Mouse (Mus musculus) adrenal gland, postnatal 36 days (tissue): ENCODE measurements at regions not wholly inside any gene's neighbourhood (a gene's known extent, or its start where the extent isn't known, plus 50 kb on each side); places are given as distances from the start of the nearest gene placed in this dataset.

Experiments
- DNase-seq, 2 experiments: peaks; one replicate each; pipeline ENCODE4 v3.0.0; 2021; ENCODE audit warnings: mixed read lengths in 1 of 2

DNA sequence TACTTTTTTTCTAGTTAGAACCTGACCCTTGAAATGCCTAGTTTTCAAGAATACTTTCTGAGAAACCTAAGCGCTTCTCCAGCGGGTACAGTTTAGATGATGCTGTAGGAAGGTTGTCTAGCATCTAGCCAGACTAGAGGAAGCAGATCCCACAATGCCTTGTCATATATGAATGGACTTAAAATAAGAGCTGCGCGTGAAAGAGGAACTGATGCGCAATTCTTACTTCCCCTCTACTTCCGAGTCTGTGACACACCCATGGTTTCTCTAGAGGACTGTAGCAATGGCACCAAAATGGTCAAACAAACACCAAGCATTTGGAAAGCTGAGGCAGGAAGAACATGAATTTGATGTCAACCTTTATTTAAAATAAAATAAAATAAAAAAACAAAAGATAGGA, 167.6 kb upstream of the Tyw5 start:
- no peak for DNase-seq

DNA sequence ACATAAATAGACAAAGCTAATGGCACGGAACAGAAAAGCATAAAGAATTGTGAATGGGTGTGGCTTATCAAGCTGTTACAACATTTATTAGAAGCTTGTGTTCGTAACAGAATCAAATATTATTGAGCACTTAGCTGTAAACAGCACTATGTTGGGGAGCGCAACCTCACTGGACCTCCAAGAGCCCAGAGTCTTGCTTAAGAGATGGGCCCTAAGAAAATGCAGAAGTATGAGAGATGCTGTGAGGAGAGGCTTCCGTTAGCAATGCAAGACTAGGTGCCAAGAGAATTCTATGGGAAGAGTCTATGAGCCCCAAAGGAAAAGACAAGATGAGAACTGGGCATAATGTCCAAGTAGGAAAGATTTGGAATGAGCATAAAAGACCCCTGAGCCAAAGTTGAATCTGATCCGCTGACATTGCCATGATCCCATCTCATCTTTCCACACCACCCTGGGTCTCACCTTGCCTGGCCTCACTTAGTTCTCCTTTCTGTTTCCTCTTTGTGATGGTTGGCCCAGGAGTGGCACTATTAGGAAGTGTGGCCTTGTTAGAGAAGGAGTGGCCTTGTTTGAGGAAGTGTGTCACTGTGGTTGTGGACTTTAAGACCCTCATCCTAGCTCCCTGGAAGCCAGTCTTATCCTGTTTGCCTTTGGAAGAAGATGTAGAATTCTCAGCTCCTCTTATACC, 169.3 kb upstream of the Tyw5 start:
- no peak for DNase-seq

DNA sequence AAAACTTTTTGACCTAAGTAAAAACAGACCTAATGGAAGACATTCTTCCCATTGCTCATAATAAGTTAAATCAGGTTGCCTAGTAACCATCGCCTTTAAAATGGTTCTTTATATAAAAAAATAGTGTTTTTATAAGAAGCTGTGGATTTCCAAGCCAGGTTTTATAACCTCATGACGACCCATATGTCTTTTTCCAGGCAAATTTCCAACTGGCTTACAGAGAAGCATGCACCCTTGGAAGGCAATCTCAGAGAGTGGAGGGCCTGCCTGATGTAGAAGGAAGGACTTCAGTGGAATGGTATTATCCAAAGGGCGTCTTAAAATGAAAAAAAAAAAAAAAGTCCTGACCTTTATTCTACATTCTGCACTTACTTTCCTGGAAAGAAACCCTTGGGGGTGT, 172.2 kb upstream of the Tyw5 start:
- no peak for DNase-seq

DNA sequence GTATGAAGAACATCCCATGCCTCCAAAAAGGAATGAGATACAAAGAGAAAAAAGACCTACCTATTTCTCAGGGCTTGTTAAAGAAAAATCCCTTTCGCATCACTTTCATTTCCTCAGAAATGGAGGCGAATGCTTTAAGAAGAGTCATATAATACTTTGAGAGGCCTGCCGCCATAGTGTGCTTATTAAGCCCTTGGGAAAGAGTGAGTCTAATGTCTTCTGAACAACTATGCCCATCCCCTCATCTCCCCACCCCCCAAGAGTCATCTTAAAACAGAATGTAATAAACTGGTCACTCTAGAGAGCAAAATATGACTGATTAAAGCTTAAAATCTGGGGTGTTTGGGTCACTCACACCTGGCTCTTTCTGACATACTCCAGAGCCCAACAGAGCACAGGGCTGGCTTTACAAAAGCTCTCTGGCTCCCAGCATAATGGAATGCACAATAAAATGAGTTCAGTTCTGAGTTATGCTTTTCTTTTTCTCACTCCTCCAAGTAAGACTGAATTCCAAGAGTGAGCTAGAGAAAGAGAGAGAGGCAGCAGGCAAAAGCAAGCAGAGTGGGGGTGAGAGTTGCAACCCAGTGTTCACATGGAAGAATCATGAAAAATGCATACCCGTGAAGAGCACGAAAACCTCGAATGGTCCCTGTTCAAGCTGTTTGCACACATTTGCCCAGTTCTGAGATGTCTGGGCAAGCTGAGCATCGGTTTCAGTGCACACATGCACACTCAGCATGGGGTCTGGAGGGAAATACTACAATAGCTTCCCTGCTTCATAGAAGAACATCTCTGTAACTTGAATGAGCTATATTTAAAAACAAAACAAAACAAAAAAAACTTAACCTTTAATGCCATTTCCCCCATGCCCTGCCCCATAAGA, 180.0 kb upstream of the Spats2l start:
- no peak for DNase-seq

DNA sequence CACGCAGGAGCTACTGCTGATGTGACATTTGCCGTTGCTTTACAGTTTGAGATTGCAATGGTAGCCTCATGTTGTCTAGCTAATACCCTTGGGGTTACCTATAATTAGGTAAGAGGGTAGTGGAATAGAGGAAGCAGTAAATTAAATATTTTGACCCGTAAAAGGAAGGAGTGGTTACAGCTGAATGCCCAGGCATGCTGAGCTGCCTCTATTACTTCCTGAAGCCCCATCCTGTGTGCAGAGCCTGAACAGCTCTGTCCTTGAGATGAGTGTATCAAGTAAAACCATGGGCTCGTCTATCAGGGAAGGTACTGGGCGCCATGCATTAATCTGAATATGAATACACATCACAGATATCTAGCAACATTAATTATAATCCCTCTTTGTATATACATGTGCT, 179.1 kb upstream of the Spats2l start:
- DNase-seq: no peak

DNA sequence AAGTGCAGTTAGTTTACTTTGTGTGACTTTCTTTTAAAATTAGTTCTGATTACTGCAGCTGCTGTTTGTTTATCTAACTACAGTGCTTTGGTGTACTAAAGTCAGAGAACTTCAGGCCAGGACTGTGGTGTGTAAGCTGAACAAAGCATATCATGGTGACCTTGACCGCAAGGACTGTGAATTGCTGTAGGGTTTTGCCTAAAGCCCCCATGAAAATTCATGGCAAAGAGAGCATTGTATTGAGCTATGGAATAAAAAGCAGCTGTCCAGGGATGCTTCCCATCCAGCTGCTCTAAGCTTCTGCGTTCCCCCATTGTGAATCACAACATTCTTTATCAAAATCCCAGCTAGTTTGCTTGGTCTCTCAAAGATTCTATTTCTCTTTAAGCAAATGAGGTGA, 173.0 kb upstream of the Spats2l start:
- DNase-seq: no peak

DNA sequence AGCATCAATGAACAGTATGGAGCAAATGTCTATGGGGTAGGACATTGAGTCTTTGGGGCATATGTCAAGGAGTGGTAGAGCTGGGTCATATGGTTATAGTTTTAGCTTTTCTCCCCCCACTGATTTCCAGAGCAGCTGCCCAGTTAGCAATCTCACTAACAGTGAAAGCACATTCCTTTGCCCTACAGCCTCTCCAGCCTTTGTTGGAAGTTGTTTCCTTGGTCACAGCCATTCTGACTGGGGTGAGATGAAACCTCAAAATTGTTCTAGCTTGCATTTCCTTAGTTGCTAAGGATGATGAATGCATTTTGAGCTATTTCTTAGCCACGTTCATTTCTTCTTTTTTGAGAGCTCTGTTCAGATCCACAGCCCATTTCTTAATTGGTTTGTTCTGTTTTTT, 168.4 kb upstream of the Spats2l start:
- no peak for DNase-seq

DNA sequence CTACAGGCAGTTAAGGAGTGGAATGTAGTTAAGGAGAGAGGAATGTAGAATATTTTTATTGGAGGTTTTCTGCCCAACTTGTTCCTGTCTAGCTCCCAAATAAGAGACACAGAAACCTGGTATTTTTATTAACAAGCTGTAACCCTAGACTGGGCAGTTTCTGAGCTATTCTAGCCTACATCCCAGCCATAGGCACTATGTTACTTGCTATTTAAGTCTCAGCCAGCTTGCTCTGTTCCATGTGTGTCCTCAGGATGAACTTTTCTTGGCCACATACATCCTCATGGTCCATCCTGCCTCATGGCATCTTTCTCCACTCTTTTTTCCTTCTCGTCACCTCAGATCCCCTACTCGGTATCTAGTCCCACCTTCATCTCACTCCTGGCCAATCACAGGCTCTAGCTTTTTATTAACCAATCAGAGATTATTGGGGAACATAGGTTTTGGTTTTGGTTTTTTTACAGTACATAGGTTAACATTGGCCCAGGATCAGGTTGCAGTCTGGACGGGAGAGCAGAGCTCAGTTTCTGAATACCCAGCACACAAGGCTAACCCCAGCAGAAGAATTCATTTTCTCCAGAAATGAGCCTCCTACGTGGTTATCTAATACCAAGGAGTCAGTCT, 167.8 kb upstream of the Spats2l start:
- DNase-seq: no peak

DNA sequence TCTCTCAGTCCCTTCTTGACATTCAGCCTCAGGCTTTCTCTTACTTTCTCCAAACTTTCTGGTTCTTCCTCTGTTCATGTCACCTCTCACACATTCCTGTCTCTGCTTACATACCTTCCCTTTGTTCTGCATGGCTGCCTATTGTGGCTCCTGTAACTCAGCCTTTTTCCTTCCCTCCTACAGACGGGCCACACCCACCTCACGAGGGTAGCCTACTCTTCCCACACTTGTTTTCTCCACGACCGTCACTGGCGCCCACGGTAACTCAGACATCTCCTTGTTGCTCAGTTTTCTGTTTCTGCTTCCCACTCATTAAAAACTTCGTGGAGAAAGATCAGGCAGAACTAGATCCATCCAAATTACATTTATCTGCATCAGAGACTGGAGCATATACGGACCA, 166.9 kb upstream of the Spats2l start:
- no peak for DNase-seq

DNA sequence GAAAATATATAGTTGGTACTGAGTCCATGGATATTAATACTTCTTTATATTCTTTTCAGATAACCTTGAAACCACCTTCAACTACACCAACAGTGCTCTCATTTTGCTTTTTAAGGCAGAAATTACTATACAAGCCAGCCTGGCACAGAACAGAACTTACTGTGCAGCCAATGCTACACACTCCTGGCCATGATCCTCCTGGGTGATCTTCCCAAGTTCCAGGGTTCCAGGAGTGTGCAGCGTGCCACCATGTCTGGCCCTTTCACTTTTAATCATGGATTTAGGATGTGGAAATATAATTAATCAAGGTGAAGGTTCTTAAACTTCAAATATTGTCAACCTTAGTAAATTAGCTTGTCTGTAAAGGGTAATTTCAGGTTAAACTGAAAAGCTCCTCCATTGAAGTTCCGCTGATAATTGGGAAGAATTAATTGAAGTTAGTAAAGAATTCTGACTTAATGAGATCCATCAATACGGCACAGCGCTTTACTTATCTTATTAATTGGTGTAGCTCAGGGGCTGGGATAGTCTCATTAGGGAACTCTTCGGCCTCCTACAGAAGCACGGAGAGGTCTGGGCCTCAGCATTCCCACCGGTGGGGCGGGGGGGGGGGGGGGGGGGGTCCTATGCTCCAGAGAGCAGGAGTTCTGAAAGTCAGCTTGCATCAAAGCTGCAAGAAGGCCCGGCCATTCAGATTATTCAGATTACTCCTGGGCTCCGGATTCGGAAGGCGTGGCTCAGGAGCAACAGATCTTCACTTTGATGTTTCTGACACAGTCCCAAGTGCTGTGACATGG, 166.1 kb upstream of the Spats2l start:
- DNase-seq: no peak

DNA sequence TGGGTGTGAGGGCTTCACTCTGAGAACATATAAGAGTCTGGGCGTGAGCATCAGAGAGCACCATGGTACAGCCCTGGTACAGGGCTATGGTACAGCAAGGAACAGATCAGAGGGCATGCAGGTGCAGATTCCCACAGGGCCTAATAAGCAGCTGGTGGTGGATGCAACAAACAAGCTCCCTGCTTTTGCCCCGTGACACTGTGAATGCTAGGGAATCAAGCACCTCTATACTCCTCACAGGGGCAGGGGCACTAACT, 165.6 kb upstream of the Spats2l start:
- DNase-seq: no peak

DNA sequence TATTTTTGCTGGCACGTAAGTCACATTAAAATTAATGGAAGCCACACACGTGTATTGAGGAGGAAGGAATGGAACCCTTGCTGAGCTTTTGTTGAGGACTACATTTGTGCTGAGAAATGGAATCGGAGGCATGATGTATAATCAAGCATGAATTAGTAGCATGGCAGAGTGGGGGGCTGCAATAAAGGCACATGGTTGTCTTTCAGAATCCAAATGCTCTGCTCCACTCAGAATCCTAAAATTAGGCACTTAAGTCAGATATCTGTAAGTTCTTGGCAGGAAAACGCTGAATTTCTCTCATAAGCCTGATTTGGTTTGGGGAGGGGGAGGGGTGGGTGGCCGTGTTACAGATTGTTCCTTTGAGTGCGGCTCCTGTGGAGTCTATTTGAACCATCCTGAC, 164.7 kb upstream of the Spats2l start:
- DNase-seq: no peak

DNA sequence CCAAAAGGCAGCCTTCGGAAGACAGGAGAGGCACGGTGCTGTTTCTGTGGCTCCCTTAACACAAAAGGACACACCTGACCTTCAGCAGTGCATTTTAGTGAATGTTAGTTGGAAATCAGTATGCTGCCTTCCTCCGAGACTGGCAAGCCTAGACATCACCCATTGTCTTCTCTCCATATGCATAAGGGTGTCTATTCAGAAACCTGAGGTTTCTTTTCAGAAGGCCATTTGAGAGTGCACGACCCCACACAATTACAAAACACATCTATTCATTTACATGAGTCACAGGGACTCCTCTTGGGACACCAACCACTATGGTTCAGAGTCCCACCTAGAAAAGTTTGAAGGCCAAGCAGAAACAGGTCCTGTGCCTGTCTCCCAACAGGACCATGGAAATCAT, 161.8 kb upstream of the Spats2l start:
- no peak for DNase-seq

DNA sequence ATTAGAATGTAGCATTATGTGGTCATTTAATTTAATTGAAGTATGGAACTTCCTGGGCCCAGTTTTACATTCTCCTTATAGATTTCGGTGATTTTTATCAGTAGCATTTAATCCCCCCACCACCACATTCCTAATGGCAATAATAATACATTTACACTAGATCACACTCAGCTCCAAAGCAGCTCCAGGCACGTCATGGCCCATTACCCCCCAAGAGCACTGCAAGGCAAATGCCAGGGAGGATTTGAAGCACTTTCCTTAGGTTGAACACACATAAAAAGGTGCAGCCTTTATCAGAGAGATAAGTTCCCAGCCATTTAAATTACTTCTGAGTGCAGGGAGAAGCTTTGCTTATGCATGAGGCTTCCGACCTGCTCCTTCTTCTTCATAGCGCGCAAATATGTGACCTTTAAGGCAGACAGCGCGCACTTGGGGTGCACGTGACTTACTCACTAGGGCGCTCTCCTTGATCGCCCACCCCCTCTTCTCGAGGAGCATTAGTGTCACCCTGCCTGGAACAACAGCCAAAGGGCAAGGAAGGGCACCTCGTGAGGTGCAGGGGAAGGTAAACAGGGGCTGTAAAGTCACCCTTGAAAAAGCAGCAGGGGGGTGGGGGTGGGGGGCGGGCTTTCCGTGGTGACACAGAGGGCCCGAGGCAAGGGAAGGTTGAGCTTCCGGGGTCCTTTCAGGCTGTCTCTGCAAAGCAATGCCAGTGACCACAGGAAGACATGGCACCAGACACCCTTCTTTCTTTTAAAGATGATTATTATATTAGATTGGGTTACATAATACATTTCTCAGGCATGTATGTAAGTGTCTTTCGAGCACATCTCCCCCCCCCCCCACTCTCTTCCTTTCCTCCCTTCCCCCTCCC, 160.8 kb upstream of the Spats2l start:
- no peak for DNase-seq

DNA sequence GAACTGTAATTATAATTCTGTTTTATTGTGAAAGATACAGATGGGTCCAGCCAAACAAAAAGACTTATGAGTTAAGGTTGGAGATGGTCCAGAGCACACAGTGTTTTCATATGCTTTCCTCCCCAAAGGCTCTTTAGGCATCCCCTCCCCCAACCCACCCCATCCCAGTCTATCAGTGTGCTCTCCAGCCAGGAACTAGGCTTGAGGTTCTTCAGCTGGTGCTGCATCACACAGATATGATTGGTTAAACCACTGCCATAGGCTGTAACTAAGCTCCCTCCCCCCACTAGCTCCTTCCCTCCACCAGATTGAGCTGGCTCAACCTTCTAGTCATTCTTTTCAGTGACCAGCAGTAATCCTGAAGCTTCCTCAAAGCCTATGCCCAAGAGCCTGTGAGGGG, 158.8 kb upstream of the Spats2l start:
- DNase-seq: no peak

DNA sequence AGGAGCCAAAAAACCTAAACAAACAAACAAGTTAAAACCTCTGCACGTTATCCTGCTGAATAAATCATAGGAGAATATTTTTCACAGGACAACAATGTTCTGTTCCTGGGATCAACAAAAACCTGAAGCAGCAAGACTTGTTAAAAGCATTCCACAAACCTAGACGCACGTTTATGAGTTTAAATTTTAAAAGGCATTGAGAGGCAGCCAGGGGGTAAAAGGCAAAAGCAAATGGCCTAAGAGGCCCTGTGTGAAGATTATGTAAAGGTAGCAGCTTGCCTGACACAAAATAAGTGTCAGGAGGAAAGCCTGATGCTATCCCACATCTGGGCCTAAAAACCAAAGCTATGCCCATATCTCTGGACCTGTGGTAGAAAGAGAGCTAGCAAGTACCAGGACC, 156.6 kb upstream of the Spats2l start:
- no peak for DNase-seq

DNA sequence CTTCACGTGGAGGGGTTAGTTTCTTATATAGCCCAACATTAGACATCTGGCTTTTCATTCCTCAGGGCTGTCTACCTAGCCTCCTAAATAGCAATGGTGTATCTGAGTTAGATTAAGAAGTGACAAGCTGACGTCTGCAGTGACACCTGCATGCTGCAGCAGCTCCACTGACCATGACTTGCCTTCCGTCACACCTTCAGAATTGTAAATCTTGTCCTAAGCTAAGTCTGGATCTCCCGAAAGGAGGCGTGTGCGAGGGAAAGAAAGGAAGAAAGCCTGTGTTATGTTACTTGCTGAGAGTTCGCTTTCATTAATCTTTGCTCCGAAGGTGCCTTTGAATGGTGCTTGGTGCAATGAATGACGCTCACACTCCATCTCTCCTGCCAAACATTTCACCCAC, 151.4 kb upstream of the Spats2l start:
- DNase-seq: no peak

DNA sequence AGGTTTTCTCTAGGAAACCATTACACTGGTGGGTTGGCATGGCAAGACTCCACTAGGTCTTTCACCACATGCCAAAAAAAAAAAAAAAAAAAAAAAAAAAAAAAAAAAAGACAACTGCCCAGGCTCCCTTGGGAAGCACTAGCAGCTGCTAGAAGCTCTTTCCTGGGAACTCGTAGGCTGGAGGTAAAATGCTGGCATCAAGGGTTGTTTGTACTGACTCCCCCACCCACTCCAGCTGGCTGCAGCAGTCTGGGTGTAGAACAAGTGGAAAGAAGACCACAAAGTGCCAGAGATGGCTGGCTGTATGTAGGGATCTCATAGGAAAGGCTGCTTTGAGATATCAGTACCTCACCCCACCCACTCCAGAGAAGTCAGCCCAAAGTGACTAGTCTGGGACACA, 140.0 kb upstream of the Spats2l start:
- no peak for DNase-seq

DNA sequence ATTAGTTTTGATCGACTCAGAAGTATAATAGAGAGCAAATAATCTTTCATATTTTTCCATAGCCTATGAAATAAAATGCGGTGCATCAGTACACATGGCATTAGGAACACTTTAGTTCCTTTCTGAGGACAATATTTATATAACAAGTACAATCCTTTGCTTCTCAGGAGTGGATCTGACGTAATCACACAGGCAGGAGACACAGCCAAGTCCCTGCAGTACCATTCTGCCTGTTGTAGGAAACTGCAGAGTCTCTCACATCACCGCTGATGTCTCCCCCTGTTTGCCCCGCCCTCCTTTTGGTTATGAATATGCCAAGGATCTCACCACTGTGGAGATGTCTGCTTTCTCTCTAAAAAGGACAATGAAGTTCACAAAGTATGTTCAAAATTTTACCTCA, 131.8 kb upstream of the Spats2l start:
- DNase-seq: no peak

DNA sequence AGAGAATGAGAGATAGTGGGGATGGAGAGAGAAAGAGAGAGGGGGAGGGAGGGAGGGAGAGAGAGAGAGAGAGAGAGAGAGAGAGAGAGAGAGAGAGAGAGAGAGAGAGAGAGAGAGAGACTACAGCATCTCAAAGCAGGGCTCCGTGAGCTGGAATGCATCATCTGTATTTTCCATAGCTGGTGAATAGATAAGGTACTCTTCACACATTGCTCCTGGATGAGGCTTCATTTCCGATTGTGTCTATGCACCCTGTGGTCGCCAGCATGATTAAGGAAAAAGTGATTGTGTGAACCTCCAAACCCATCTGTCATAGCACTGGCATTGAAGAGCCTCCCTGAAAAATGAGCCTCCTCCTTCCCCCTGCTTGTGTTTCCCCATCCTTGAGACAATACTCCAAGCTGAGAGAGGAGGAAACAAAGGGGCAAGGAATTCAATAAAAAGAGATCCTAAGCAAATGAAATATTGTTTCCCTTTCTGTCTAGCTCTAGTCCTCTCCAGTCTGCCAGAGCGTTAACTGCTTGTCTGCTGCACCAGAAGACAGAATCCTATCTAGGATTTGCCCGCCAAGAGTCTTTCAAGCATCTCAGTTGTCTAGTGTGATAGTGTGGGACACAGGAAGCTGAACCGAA, 130.4 kb upstream of the Spats2l start:
- no peak for DNase-seq

DNA sequence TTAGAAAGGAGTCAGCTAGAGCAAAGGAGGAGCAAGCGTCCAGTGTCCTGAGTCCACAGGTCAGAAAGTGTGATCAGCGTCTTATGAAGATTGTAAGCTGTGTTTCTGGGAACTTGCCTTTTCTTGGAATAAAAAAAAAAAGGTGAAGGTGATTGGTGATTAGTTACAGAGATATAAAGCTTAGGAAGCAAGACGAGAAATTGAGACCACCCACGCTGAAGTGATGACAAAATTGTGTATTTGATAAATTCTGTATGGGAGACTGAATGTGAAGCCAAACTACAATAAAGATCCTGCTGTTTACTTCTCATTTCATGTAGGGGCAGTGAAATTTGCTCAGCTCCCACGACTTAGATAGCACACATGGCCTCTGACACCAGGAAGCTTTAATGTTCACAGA, 109.0 kb upstream of the Spats2l start:
- no peak for DNase-seq
